Mouse (Mus musculus): ENCODE data around the gene Asb15.

The Asb15 gene

GRCm38 (mm10) chr6:24564081-24564480, 36.1 kb downstream of the Asb15 start:
- in situ Hi-C loops (cut with MboI; ENCODE audit: low sequenced_read_pairs): no loop called here

GRCm38 (mm10) chr6:24564886-24565285, 36.9 kb downstream of the Asb15 start:
- in situ Hi-C loops (cut with MboI; ENCODE audit: low sequenced_read_pairs): no loop called here

GRCm38 (mm10) chr6:24568963-24569362, 41.0 kb downstream of the Asb15 start:
- in situ Hi-C loops (cut with MboI; ENCODE audit: low sequenced_read_pairs): no loop called here

GRCm38 (mm10) chr6:24569711-24570110, 41.8 kb downstream of the Asb15 start:
- in situ Hi-C loops (cut with MboI; ENCODE audit: low sequenced_read_pairs): no loop called here

- in situ Hi-C loops (cut with MboI; ENCODE audit: low sequenced_read_pairs): no loop called here
Measured at GRCm38 (mm10) chr6:24570278-24570677, 42.3 kb downstream of the Asb15 start.

GRCm38 (mm10) chr6:24571126-24571525, 43.2 kb downstream of the Asb15 start:
- in situ Hi-C loops (cut with MboI; ENCODE audit: low sequenced_read_pairs): no loop called here

- in situ Hi-C loops (cut with MboI; ENCODE audit: low sequenced_read_pairs): no loop called here
Measured at GRCm38 (mm10) chr6:24572431-24572830, 44.5 kb downstream of the Asb15 start.

GRCm38 (mm10) chr6:24573319-24573718, 45.4 kb downstream of the Asb15 start:
- in situ Hi-C loops (cut with MboI; ENCODE audit: low sequenced_read_pairs): no loop called here

- in situ Hi-C loops (cut with MboI; ENCODE audit: low sequenced_read_pairs): no loop called here
Measured at GRCm38 (mm10) chr6:24583456-24583855, 55.5 kb downstream of the Asb15 start.

GRCm38 (mm10) chr6:24585431-24586310, 57.7 kb downstream of the Asb15 start:
- in situ Hi-C loops (cut with MboI; ENCODE audit: low sequenced_read_pairs): no loop called here

GRCm38 (mm10) chr6:24586885-24587284, 58.9 kb downstream of the Asb15 start:
- in situ Hi-C loops (cut with MboI; ENCODE audit: low sequenced_read_pairs): no loop called here

- in situ Hi-C loops (cut with MboI; ENCODE audit: low sequenced_read_pairs): no loop called here
Measured at GRCm38 (mm10) chr6:24590282-24590681, 62.3 kb downstream of the Asb15 start.

- in situ Hi-C loops (cut with MboI; ENCODE audit: low sequenced_read_pairs): no loop called here
Measured at GRCm38 (mm10) chr6:24591525-24592218, 63.7 kb downstream of the Asb15 start.

- in situ Hi-C loops (cut with MboI; ENCODE audit: low sequenced_read_pairs): no loop called here
Measured at GRCm38 (mm10) chr6:24597500-24597899, 69.6 kb downstream of the Asb15 start, which contains the start of gene Lmod2. Gene Lmod2, plus strand, starts transcription at chr6:24597762.

GRCm38 (mm10) chr6:24599179-24599578, 71.2 kb downstream of the Asb15 start:
- in situ Hi-C loops (cut with MboI; ENCODE audit: low sequenced_read_pairs): no loop called here

- in situ Hi-C loops (cut with MboI; ENCODE audit: low sequenced_read_pairs): loop anchor here (10.0 kb wide), 1 partner anchor 55 kb away; no protein-coding TSS in a partner anchor
Measured at GRCm38 (mm10) chr6:24599639-24600038, 71.7 kb downstream of the Asb15 start.

- in situ Hi-C loops (cut with MboI; ENCODE audit: low sequenced_read_pairs): loop anchor here (10.0 kb wide), 1 partner anchor 55 kb away; no protein-coding TSS in a partner anchor
Measured at GRCm38 (mm10) chr6:24600134-24600533, 72.2 kb downstream of the Asb15 start.

GRCm38 (mm10) chr6:24600726-24601125, 72.8 kb downstream of the Asb15 start:
- in situ Hi-C loops (cut with MboI; ENCODE audit: low sequenced_read_pairs): loop anchor here (10.0 kb wide), 1 partner anchor 56 kb away; no protein-coding TSS in a partner anchor

- in situ Hi-C loops (cut with MboI; ENCODE audit: low sequenced_read_pairs): loop anchor here (10.0 kb wide), 1 partner anchor 57 kb away; no protein-coding TSS in a partner anchor
Measured at GRCm38 (mm10) chr6:24601668-24602067, 73.7 kb downstream of the Asb15 start.

GRCm38 (mm10) chr6:24602351-24602750, 74.4 kb downstream of the Asb15 start:
- in situ Hi-C loops (cut with MboI; ENCODE audit: low sequenced_read_pairs): loop anchor here (10.0 kb wide), 1 partner anchor 58 kb away; no protein-coding TSS in a partner anchor

GRCm38 (mm10) chr6:24602993-24603392, 75.0 kb downstream of the Asb15 start:
- in situ Hi-C loops (cut with MboI; ENCODE audit: low sequenced_read_pairs): loop anchor here (10.0 kb wide), 1 partner anchor 58 kb away; no protein-coding TSS in a partner anchor
